Mouse (Mus musculus): Measurements from ENCODE around the gene Rasl11b.

DNA sequence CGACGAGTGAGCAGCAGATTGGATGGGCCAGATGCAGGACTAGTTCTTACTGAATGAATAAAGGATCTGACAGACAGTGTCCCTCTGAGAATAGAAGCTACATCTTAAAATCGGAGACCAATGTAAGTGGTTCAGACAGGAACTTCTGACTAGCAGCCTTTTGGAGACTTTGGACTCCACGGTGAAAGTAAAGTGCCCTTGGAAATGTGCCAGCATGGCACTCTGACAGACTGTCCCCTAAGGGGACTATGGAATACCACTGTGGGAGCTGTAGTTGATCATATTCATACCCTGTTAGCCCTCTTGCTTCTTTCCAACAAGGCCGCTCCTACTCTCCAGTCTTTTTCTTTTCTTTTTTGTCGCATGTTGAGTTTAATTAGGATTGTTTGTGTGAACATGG lies 31.9 kb upstream of the Rasl11b start:
- TF ChIP-seq CTCF (IDR thresholded peaks at IDR 0.05; ENCODE audit: low read depth) (no peak), EP300 (IDR thresholded peaks at IDR 0.05; ENCODE audit: low read depth) (no peak)

All from liver, postnatal 0 days (tissue).